Mouse (Mus musculus) myocyte (in vitro differentiated cells): ENCODE results near the gene Rabgef1. TPM values are rescaled to one million over a fixed set of nuclear protein-coding genes. Genes with fewer than 3 reads are reported as not detected.

Experiments used
- H3K27me3 ChIP-seq: one replicate; pipeline ENCODE4 v1.6.1; 2011; ENCODE audit not compliant: control insufficient read depth, insufficient read depth, insufficient read length
- H3K36me3 ChIP-seq: one replicate; pipeline ENCODE4 v1.6.1; 2011; ENCODE audit not compliant: control insufficient read depth, insufficient read depth
- H3K4me2 ChIP-seq: one replicate; pipeline ENCODE4 v1.6.1; 2011; ENCODE audit warnings: low read depth, control low read depth
- H3K4me3 ChIP-seq: one replicate; pipeline ENCODE4 v1.5.1; 2011; ENCODE audit warnings: mild to moderate bottlenecking, control low read depth, moderate library complexity
- H3K79me2 ChIP-seq: one replicate; pipeline ENCODE4 v1.6.1; 2011; ENCODE audit not compliant: control insufficient read depth, insufficient read depth
- H3ac ChIP-seq: one replicate; pipeline ENCODE4 v1.6.1; 2011; ENCODE audit not compliant: control insufficient read depth, insufficient read length
- CEBPB ChIP-seq: IDR thresholded peaks from 2 replicates; pipeline ENCODE4 v1.6.1; 2011; ENCODE audit warnings: mild to moderate bottlenecking, moderate library complexity; ENCODE audit not compliant: poor library complexity, insufficient read depth, severe bottlenecking
- E2F4 ChIP-seq: IDR thresholded peaks from one replicate; pipeline ENCODE4 v1.6.1; 2011; ENCODE audit warnings: mild to moderate bottlenecking, control low read depth, moderate library complexity; ENCODE audit not compliant: insufficient read depth
- MAX ChIP-seq: IDR thresholded peaks from one replicate; pipeline ENCODE4 v1.6.1; 2011; ENCODE audit warnings: low read depth, mild to moderate bottlenecking, control low read depth
- MYOD1 ChIP-seq, 3 experiments: IDR thresholded peaks; one replicate each; pipeline ENCODE4 v1.6.1; 2011; ENCODE audit warnings: control low read depth in 2 of 3, low read depth in 2 of 3, mild to moderate bottlenecking in 2 of 3, moderate library complexity in 1 of 3; ENCODE audit not compliant: insufficient read length in 2 of 3, control insufficient read depth in 1 of 3
- MYOG ChIP-seq, 3 experiments: IDR thresholded peaks; one replicate each; pipeline ENCODE4 v1.6.1; 2011; ENCODE audit warnings: control low read depth in 2 of 3, low read depth in 2 of 3, mild to moderate bottlenecking in 2 of 3; ENCODE audit not compliant: insufficient read length in 2 of 3, control insufficient read depth in 1 of 3, insufficient read depth in 1 of 3
- POLR2A ChIP-seq: IDR thresholded peaks from one replicate; pipeline ENCODE4 v1.6.1; 2011; ENCODE audit warnings: low read depth, mild to moderate bottlenecking, control low read depth, moderate library complexity; ENCODE audit not compliant: insufficient read length
- POLR2AphosphoS2 ChIP-seq: IDR thresholded peaks from one replicate; pipeline ENCODE4 v1.6.1; 2011; ENCODE audit warnings: low read depth, control low read depth; ENCODE audit not compliant: insufficient read length
- REST ChIP-seq: IDR thresholded peaks from one replicate; pipeline ENCODE4 v1.6.1; 2011; ENCODE audit warnings: mild to moderate bottlenecking, control low read depth, moderate library complexity; ENCODE audit not compliant: insufficient read depth, insufficient read length
- SRF ChIP-seq: IDR thresholded peaks from one replicate; pipeline ENCODE4 v1.6.1; 2011; ENCODE audit warnings: low read depth; ENCODE audit not compliant: control insufficient read depth, insufficient read length
- TCF12 ChIP-seq: IDR thresholded peaks from one replicate; pipeline ENCODE4 v1.6.1; 2011; ENCODE audit warnings: mild to moderate bottlenecking, control low read depth; ENCODE audit not compliant: poor library complexity, insufficient read depth, severe bottlenecking
- TCF3 ChIP-seq: IDR thresholded peaks from one replicate; pipeline ENCODE4 v1.6.1; 2011; ENCODE audit warnings: low read depth, control low read depth; ENCODE audit not compliant: insufficient read length
- USF1 ChIP-seq: IDR thresholded peaks from one replicate; pipeline ENCODE4 v1.6.1; 2011; ENCODE audit warnings: low read depth, mild to moderate bottlenecking, control low read depth, moderate library complexity
- polyA plus RNA-seq: library from polyadenylated mRNA; unstranded; fragments of >200 nt; fragmentation: generic; extraction: Trizol; gene quantifications from one replicate; pipeline ENCODE4 v1.2.1, GENCODE M21; 2012; ENCODE audit warnings: missing spikeins

Rabgef1 gene
- polyA plus RNA-seq, 1 experiment: 18.8 TPM

DNA sequence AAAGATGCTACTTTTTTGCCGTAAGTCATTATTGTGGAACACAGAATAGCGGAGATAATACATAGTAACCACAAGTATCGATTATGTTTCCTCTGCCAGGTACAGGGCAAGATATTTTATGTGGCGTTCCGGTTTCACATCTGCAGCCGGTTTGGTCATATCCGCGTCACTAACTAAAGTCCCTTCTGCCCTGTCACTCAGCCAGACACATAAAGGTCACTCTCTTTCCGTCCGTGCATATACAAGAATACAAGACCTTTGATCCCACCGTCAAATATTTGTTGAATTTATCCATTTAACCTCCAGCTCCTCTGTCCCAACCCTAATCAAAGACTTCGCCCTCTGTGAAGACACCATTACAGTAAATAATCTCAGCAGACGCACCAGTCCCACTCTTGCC is 35.0 kb upstream of the Rabgef1 start:
- no peak for TF ChIP-seq MYOG (IDR thresholded peaks at IDR 0.05; ENCODE audit: control insufficient read depth in 1 of 3, insufficient read depth in 1 of 3, insufficient read length in 2 of 3, low read depth in 2 of 3)
- no peak for TF ChIP-seq POLR2A
- no peak for TF ChIP-seq REST
- TF ChIP-seq TCF3: no peak
- no peak for TF ChIP-seq USF1
- TF ChIP-seq POLR2AphosphoS2: no peak
- no peak for TF ChIP-seq TCF12
- no peak for TF ChIP-seq CEBPB
- TF ChIP-seq MAX: no peak
- no peak for TF ChIP-seq E2F4
- TF ChIP-seq SRF: no peak
- no peak for TF ChIP-seq MYOD1 (IDR thresholded peaks at IDR 0.05; ENCODE audit: control insufficient read depth in 1 of 3, insufficient read length in 2 of 3, low read depth in 2 of 3)
- H3ac ChIP-seq: no peak overlapping the region
- no peak overlapping the region for H3K4me3 ChIP-seq
- H3K79me2 ChIP-seq: no peaks in the 10 kb centered on the region
- H3K36me3 ChIP-seq: no peaks in the 10 kb centered on the region
- H3K27me3 ChIP-seq: no peaks in the 10 kb centered on the region
- no peak overlapping the region for H3K4me2 ChIP-seq

DNA sequence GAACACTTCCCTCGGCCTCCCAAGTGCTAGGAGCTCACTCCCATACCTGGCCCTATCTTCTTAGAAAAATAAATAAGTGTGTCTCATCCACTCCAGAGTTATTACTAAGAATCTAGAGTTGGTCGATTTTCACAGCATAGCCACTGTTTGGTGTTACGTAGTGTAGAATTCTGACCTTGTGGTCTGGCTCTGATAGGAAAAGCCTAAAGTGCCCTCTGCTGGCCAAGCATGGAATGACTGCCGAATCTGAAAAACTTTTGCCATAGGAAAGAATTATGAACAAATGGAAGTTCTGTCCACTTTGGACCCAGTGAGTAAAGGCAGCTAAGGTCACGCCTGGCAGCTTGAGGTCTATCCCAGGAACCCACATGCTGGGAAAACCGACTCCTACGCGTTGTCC is 32.2 kb upstream of the Rabgef1 start:
- no peak overlapping the region for H3ac ChIP-seq
- H3K4me2 ChIP-seq: no peak overlapping the region
- H3K36me3 ChIP-seq: no peaks in the 10 kb centered on the region
- no peaks in the 10 kb centered on the region for H3K27me3 ChIP-seq
- TF ChIP-seq USF1 (no peak), CEBPB (no peak), MAX (no peak), MYOD1 (IDR thresholded peaks at IDR 0.05; ENCODE audit: control insufficient read depth in 1 of 3, insufficient read length in 2 of 3, low read depth in 2 of 3) (no peak), MYOG (IDR thresholded peaks at IDR 0.05; ENCODE audit: control insufficient read depth in 1 of 3, insufficient read depth in 1 of 3, insufficient read length in 2 of 3, low read depth in 2 of 3) (no peak)
- no peak overlapping the region for H3K4me3 ChIP-seq
- H3K79me2 ChIP-seq: no peaks in the 10 kb centered on the region

DNA sequence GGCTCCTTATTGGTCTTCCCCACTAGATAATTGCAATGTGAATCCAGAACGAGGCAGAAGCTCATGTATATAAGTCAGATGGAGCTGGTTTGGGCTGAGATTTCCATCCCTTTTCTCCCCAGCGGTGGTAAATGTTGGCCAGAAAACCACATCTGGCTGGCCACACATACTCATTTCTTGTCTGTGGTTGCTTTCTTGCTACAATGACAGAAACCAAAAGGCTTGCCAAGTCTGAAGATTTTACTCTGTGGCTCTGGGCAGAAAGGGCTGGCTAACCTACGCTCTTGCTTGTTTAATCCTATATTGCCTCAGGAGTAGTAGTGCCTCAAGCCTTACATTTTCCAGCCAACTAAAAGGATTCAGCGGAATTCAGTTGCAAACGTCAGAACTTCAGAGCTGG is 30.5 kb upstream of the Rabgef1 start:
- no peaks in the 10 kb centered on the region for H3K27me3 ChIP-seq
- no peak overlapping the region for H3ac ChIP-seq
- no peaks in the 10 kb centered on the region for H3K36me3 ChIP-seq
- no peak for TF ChIP-seq USF1
- TF ChIP-seq TCF12: no peak
- TF ChIP-seq MYOG (IDR thresholded peaks at IDR 0.05; ENCODE audit: control insufficient read depth in 1 of 3, insufficient read depth in 1 of 3, insufficient read length in 2 of 3, low read depth in 2 of 3): no peak
- TF ChIP-seq CEBPB: no peak
- no peak for TF ChIP-seq REST
- no peak for TF ChIP-seq SRF
- no peaks in the 10 kb centered on the region for H3K79me2 ChIP-seq
- H3K4me3 ChIP-seq: no peak overlapping the region
- H3K4me2 ChIP-seq: no peak overlapping the region

DNA sequence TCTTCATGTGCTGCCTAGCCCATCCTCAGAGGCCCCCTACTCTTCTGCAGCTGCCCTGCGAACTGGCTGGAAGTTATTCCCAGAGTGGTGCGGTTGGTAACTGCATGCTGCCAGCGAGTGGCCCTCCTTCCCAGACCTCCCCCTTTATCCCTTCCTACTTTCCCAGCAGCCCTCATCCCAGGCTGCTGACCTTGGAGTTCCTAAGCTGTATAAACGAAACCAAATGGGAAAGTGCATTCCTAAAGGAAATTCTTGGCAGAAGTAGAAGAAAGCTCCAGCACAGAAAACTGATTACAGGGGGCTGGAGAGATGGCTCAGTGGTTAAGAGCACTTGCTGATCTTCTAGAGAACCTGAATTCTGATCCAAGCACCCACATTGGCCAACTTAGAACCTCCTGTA is 29.6 kb upstream of the Rabgef1 start:
- no peak overlapping the region for H3K4me3 ChIP-seq
- H3K4me2 ChIP-seq: peak overlapping the region; percentile 16
- TF ChIP-seq REST (no peak), MYOD1 (IDR thresholded peaks at IDR 0.05; ENCODE audit: control insufficient read depth in 1 of 3, insufficient read length in 2 of 3, low read depth in 2 of 3) (no peak)
- no peak overlapping the region for H3ac ChIP-seq
- no peaks in the 10 kb centered on the region for H3K79me2 ChIP-seq
- H3K36me3 ChIP-seq: no peaks in the 10 kb centered on the region
- no peaks in the 10 kb centered on the region for H3K27me3 ChIP-seq

DNA sequence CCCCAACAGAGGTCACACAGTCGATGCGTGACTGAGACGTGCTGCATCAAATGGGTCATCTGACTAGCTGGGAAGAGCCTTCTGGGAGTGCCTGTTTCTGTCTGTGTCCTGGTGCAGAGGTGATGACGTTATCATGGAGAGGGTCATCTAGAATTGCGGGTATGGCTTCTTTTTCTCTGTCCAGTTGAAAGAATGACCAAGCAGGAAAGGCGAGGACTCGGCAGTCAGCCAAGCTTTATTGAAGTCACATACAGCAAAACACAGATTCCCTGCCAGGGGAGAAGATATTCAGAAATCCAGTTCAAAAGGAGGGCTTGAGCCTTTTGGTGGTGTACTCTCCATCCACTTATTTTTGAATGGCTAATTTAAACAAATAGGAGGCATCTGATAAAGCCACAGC is 28.5 kb upstream of the Rabgef1 start:
- Histone ChIP-seq H3K4me3 (no peak overlapping the region), H3K27me3 (no peaks in the 10 kb centered on the region), H3K36me3 (no peaks in the 10 kb centered on the region), H3K79me2 (no peaks in the 10 kb centered on the region), H3ac (no peak overlapping the region), H3K4me2 (no peak overlapping the region)
- TF ChIP-seq REST (no peak), MAX (no peak), CEBPB (no peak), MYOG (IDR thresholded peaks at IDR 0.05; ENCODE audit: control insufficient read depth in 1 of 3, insufficient read depth in 1 of 3, insufficient read length in 2 of 3, low read depth in 2 of 3) (no peak), E2F4 (no peak), USF1 (no peak)

DNA sequence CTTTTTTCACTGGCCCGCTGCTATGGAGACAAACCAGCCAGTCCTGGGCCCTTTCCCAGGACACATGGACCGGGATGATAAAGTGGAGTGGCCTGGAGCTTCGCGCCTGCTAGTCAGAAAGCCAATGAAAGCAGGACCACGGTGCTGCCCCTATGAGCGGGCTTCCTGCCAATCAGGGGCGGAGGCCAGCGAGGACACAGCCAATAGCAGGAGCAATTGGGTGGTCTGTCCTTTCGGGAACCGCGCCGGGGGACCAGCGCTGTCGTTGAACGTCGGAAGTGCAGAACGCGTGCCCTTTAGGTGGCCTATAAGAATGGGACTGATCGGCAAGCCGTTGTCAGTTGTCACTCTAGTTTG is 27.6 kb upstream of the Rabgef1 start:
- H3K4me3 ChIP-seq: peak overlapping the region; percentile 36
- peak overlapping the region; percentile 97 for H3K4me2 ChIP-seq
- no peak overlapping the region for H3ac ChIP-seq
- no peak for TF ChIP-seq SRF
- no peaks in the 10 kb centered on the region for H3K27me3 ChIP-seq
- H3K79me2 ChIP-seq: no peaks in the 10 kb centered on the region
- H3K36me3 ChIP-seq: no peaks in the 10 kb centered on the region
